Mouse (Mus musculus) retina, postnatal 7 days (tissue): Measurements from ENCODE around the gene Ergic1.

ENCODE experiments used
- DNase-seq: peaks from one replicate; pipeline ENCODE4 v3.0.0-alpha.2; 2012; ENCODE audit warnings: low read depth, low spot score

Ergic1 gene

GRCm38 (mm10) chr17:26699819-26700616 lies 138.7 kb downstream of the Ergic1 start:
- no peak for DNase-seq

GRCm38 (mm10) chr17:26701565-26701964 lies 140.3 kb downstream of the Ergic1 start:
- DNase-seq: no peak

GRCm38 (mm10) chr17:26702621-26703020 lies 141.3 kb downstream of the Ergic1 start:
- DNase-seq: no peak

GRCm38 (mm10) chr17:26703671-26704070 lies 142.4 kb downstream of the Ergic1 start:
- DNase-seq: no peak

GRCm38 (mm10) chr17:26705463-26706359 lies 144.4 kb downstream of the Ergic1 start:
- DNase-seq: no peak
